Mouse (Mus musculus): ENCODE results near the gene Gm37240. TPM values are rescaled to one million over a fixed set of nuclear protein-coding genes. Genes with fewer than 3 reads are reported as not detected.

The Gm37240 gene
- polyA plus RNA-seq, 1 experiment from 2014 or later = 0.43 TPM

GRCm38 (mm10) chr3:85385371-85385770, 501.9 kb downstream of the Gm37240 start:
- H3K27me3 ChIP-seq (ENCODE audit: control insufficient read depth, insufficient read depth, low read length) = no peaks in the 10 kb centered on the region
- no peaks in the 10 kb centered on the region for H3K4me1 ChIP-seq (replicated peaks; ENCODE audit: control insufficient read depth, insufficient read depth, low read length)
- no peak for ATAC-seq (replicated peaks; ENCODE audit: low FRiP score)
- no peak overlapping the region for H3K4me2 ChIP-seq (ENCODE audit: low read depth, low read length, severe bottlenecking)
- no peak overlapping the region for H3K27ac ChIP-seq (ENCODE audit: low read depth, low read length)
- H3K36me3 ChIP-seq (ENCODE audit: control insufficient read depth, insufficient read depth, low read length) = no peaks in the 10 kb centered on the region
- DNase-seq (ENCODE audit: low spot score) = no peak
- no peaks in the 10 kb centered on the region for H3K9me3 ChIP-seq (ENCODE audit: control insufficient read depth, low read length)
- no peak overlapping the region for H3K9ac ChIP-seq (ENCODE audit: low read length)
- no peak overlapping the region for H3K4me3 ChIP-seq (ENCODE audit: low read depth, low read length)

- Histone ChIP-seq H3K27ac (ENCODE audit: low read depth, low read length) (no peak overlapping the region), H3K4me1 (replicated peaks; ENCODE audit: control insufficient read depth, insufficient read depth, low read length) (no peaks in the 10 kb centered on the region), H3K9me3 (ENCODE audit: control insufficient read depth, low read length) (no peaks in the 10 kb centered on the region), H3K4me2 (ENCODE audit: low read depth, low read length, severe bottlenecking) (no peak overlapping the region), H3K27me3 (ENCODE audit: control insufficient read depth, insufficient read depth, low read length) (no peaks in the 10 kb centered on the region), H3K36me3 (ENCODE audit: control insufficient read depth, insufficient read depth, low read length) (no peaks in the 10 kb centered on the region), H3K4me3 (ENCODE audit: low read depth, low read length) (no peak overlapping the region), H3K9ac (ENCODE audit: low read length) (no peak overlapping the region)
- WGBS = 89% methylated on average over 3 of the region's 3 CpGs
- DNase-seq (ENCODE audit: low spot score) (no peak), ATAC-seq (replicated peaks; ENCODE audit: low FRiP score) (no peak)
Measured at GRCm38 (mm10) chr3:85383330-85383729, 504.0 kb downstream of the Gm37240 start.

- H3K27me3 ChIP-seq (ENCODE audit: control insufficient read depth, insufficient read depth, low read length) = no peaks in the 10 kb centered on the region
- DNase-seq (ENCODE audit: low spot score) (no peak), ATAC-seq (replicated peaks; ENCODE audit: low FRiP score) (no peak)
- no peak overlapping the region for H3K4me3 ChIP-seq (ENCODE audit: low read depth, low read length)
- 74% methylated on average over 16 of the region's 16 CpGs for WGBS
- no peak overlapping the region for H3K27ac ChIP-seq (ENCODE audit: low read depth, low read length)
- H3K4me2 ChIP-seq (ENCODE audit: low read depth, low read length, severe bottlenecking) = no peak overlapping the region
- no peaks in the 10 kb centered on the region for H3K36me3 ChIP-seq (ENCODE audit: control insufficient read depth, insufficient read depth, low read length)
- no peaks in the 10 kb centered on the region for H3K4me1 ChIP-seq (replicated peaks; ENCODE audit: control insufficient read depth, insufficient read depth, low read length)
- H3K9me3 ChIP-seq (ENCODE audit: control insufficient read depth, low read length) = no peaks in the 10 kb centered on the region
- H3K9ac ChIP-seq (ENCODE audit: low read length) = no peak overlapping the region
Measured at GRCm38 (mm10) chr3:85378703-85379395, 508.5 kb downstream of the Gm37240 start.

- no peak for DNase-seq (ENCODE audit: low spot score)
- WGBS = 62% methylated on average over 13 of the region's 13 CpGs
Measured at GRCm38 (mm10) chr3:85377946-85378702, 509.2 kb downstream of the Gm37240 start.

GRCm38 (mm10) chr3:85377505-85377904, 509.8 kb downstream of the Gm37240 start:
- DNase-seq (ENCODE audit: low spot score) = no peak
- no peak overlapping the region for H3K4me3 ChIP-seq (ENCODE audit: low read depth, low read length)
- no peaks in the 10 kb centered on the region for H3K4me1 ChIP-seq (replicated peaks; ENCODE audit: control insufficient read depth, insufficient read depth, low read length)
- no peak for ATAC-seq (replicated peaks; ENCODE audit: low FRiP score)
- no peak overlapping the region for H3K9ac ChIP-seq (ENCODE audit: low read length)
- H3K36me3 ChIP-seq (ENCODE audit: control insufficient read depth, insufficient read depth, low read length) = no peaks in the 10 kb centered on the region
- no peaks in the 10 kb centered on the region for H3K9me3 ChIP-seq (ENCODE audit: control insufficient read depth, low read length)
- H3K27ac ChIP-seq (ENCODE audit: low read depth, low read length) = no peak overlapping the region
- H3K4me2 ChIP-seq (ENCODE audit: low read depth, low read length, severe bottlenecking) = no peak overlapping the region
- H3K27me3 ChIP-seq (ENCODE audit: control insufficient read depth, insufficient read depth, low read length) = no peaks in the 10 kb centered on the region
- 86% methylated on average over 3 of the region's 3 CpGs for WGBS

More at GRCm38 (mm10) chr3:85377946-85378702, 509.2 kb downstream of the Gm37240 start:
- Histone ChIP-seq H3K36me3 (ENCODE audit: control insufficient read depth, insufficient read depth, low read length) (no peaks in the 10 kb centered on the region), H3K4me1 (replicated peaks; ENCODE audit: control insufficient read depth, insufficient read depth, low read length) (no peaks in the 10 kb centered on the region), H3K27ac (ENCODE audit: low read depth, low read length) (no peak overlapping the region), H3K9me3 (ENCODE audit: control insufficient read depth, low read length) (no peaks in the 10 kb centered on the region), H3K27me3 (ENCODE audit: control insufficient read depth, insufficient read depth, low read length) (no peaks in the 10 kb centered on the region), H3K9ac (ENCODE audit: low read length) (no peak overlapping the region), H3K4me3 (ENCODE audit: low read depth, low read length) (no peak overlapping the region), H3K4me2 (ENCODE audit: low read depth, low read length, severe bottlenecking) (no peak overlapping the region)
- ATAC-seq (replicated peaks; ENCODE audit: low FRiP score) = no peak

- H3K4me3 ChIP-seq (ENCODE audit: low read depth, low read length) = no peak overlapping the region
- H3K27ac ChIP-seq (ENCODE audit: low read depth, low read length) = no peak overlapping the region
- ATAC-seq (replicated peaks; ENCODE audit: low FRiP score) (no peak), DNase-seq (ENCODE audit: low spot score) (no peak)
- no peaks in the 10 kb centered on the region for H3K9me3 ChIP-seq (ENCODE audit: control insufficient read depth, low read length)
- H3K27me3 ChIP-seq (ENCODE audit: control insufficient read depth, insufficient read depth, low read length) = no peaks in the 10 kb centered on the region
- H3K9ac ChIP-seq (ENCODE audit: low read length) = no peak overlapping the region
- no peaks in the 10 kb centered on the region for H3K4me1 ChIP-seq (replicated peaks; ENCODE audit: control insufficient read depth, insufficient read depth, low read length)
- no peaks in the 10 kb centered on the region for H3K36me3 ChIP-seq (ENCODE audit: control insufficient read depth, insufficient read depth, low read length)
- H3K4me2 ChIP-seq (ENCODE audit: low read depth, low read length, severe bottlenecking) = no peak overlapping the region
- 92% methylated on average over 2 of the region's 2 CpGs for WGBS
Measured at GRCm38 (mm10) chr3:85376541-85376940, 510.8 kb downstream of the Gm37240 start.

GRCm38 (mm10) chr3:85373039-85373438, 514.3 kb downstream of the Gm37240 start:
- H3K9ac ChIP-seq (ENCODE audit: low read length) = no peak overlapping the region
- H3K27me3 ChIP-seq (ENCODE audit: control insufficient read depth, insufficient read depth, low read length) = no peaks in the 10 kb centered on the region
- WGBS = 45% methylated on average over 3 of the region's 3 CpGs
- no peak overlapping the region for H3K27ac ChIP-seq (ENCODE audit: low read depth, low read length)
- H3K4me3 ChIP-seq (ENCODE audit: low read depth, low read length) = no peak overlapping the region
- H3K9me3 ChIP-seq (ENCODE audit: control insufficient read depth, low read length) = no peaks in the 10 kb centered on the region
- DNase-seq (ENCODE audit: low spot score) (no peak), ATAC-seq (replicated peaks; ENCODE audit: low FRiP score) (no peak)
- H3K36me3 ChIP-seq (ENCODE audit: control insufficient read depth, insufficient read depth, low read length) = no peaks in the 10 kb centered on the region
- no peak overlapping the region for H3K4me2 ChIP-seq (ENCODE audit: low read depth, low read length, severe bottlenecking)
- no peaks in the 10 kb centered on the region for H3K4me1 ChIP-seq (replicated peaks; ENCODE audit: control insufficient read depth, insufficient read depth, low read length)

- H3K4me1 ChIP-seq (replicated peaks; ENCODE audit: control insufficient read depth, insufficient read depth, low read length) = no peaks in the 10 kb centered on the region
- H3K9me3 ChIP-seq (ENCODE audit: control insufficient read depth, low read length) = no peaks in the 10 kb centered on the region
- H3K27me3 ChIP-seq (ENCODE audit: control insufficient read depth, insufficient read depth, low read length) = no peaks in the 10 kb centered on the region
- H3K27ac ChIP-seq (ENCODE audit: low read depth, low read length) = no peak overlapping the region
- H3K4me3 ChIP-seq (ENCODE audit: low read depth, low read length) = no peak overlapping the region
- WGBS = 93% methylated on average over 8 of the region's 10 CpGs
- no peak overlapping the region for H3K4me2 ChIP-seq (ENCODE audit: low read depth, low read length, severe bottlenecking)
- H3K9ac ChIP-seq (ENCODE audit: low read length) = no peak overlapping the region
- DNase-seq (ENCODE audit: low spot score) (no peak), ATAC-seq (replicated peaks; ENCODE audit: low FRiP score) (no peak)
- H3K36me3 ChIP-seq (ENCODE audit: control insufficient read depth, insufficient read depth, low read length) = no peaks in the 10 kb centered on the region
Measured at GRCm38 (mm10) chr3:85369847-85370246, 517.5 kb downstream of the Gm37240 start.

- no peaks in the 10 kb centered on the region for H3K9me3 ChIP-seq (ENCODE audit: control insufficient read depth, low read length)
- H3K27ac ChIP-seq (ENCODE audit: low read depth, low read length) = no peak overlapping the region
- H3K4me3 ChIP-seq (ENCODE audit: low read depth, low read length) = no peak overlapping the region
- no peak overlapping the region for H3K4me2 ChIP-seq (ENCODE audit: low read depth, low read length, severe bottlenecking)
- ATAC-seq (replicated peaks; ENCODE audit: low FRiP score) = no peak
- DNase-seq (ENCODE audit: low spot score) = no peak
- no peak overlapping the region for H3K9ac ChIP-seq (ENCODE audit: low read length)
- no peaks in the 10 kb centered on the region for H3K4me1 ChIP-seq (replicated peaks; ENCODE audit: control insufficient read depth, insufficient read depth, low read length)
- WGBS = 83% methylated on average over 5 of the region's 5 CpGs
- H3K36me3 ChIP-seq (ENCODE audit: control insufficient read depth, insufficient read depth, low read length) = no peaks in the 10 kb centered on the region
- no peaks in the 10 kb centered on the region for H3K27me3 ChIP-seq (ENCODE audit: control insufficient read depth, insufficient read depth, low read length)
Measured at GRCm38 (mm10) chr3:85369157-85369556, 518.2 kb downstream of the Gm37240 start.

Data from forebrain, embryonic 11.5 days (tissue).